Mouse (Mus musculus): ENCODE data around the gene Glt28d2.

DNA sequence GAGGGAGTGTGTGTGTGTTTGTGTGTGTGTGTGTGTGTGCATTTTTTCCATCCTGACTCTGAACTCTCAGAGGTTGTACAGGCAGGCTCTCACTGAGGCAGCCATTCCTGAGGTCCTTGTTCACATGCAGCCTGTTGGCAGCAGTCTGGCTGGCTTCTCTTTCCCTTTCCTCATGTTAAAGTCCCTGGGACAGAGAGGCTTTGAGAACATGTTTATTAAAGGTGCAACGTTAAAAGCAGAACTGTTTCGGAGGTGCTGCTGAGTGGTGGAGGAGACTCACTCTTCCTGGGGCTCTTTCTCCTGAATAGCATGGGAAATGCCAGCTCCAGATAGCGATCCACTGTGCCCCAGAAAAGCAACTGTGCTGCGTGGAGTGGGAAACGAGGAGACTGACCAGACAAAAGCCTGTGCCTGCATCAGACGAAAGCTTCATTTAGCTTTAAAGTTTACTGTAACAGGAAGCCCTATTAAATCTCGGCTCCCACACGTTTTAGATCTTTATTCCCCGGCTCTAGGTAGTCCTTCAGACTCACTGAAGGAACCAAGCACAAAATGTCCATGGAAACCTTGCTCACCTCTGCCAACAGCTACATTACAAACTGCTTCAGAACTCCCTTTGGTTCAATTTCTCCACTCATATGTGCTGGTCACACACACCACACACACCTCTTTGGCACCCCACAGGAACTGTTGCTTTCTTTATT, 45.0 kb downstream of the Glt28d2 start:
- TF ChIP-seq CTCF (IDR thresholded peaks at IDR 0.05) (no peak), EP300 (IDR thresholded peaks at IDR 0.05; ENCODE audit: insufficient read depth, low read depth, low read length) (no peak)
